Mouse (Mus musculus): ENCODE data around the gene Magohb. TPM values are rescaled to one million over a fixed set of nuclear protein-coding genes. Genes with fewer than 3 reads are reported as not detected.

Gene Magohb
- polyA plus RNA-seq, 1 experiment: 0.44 TPM

DNA sequence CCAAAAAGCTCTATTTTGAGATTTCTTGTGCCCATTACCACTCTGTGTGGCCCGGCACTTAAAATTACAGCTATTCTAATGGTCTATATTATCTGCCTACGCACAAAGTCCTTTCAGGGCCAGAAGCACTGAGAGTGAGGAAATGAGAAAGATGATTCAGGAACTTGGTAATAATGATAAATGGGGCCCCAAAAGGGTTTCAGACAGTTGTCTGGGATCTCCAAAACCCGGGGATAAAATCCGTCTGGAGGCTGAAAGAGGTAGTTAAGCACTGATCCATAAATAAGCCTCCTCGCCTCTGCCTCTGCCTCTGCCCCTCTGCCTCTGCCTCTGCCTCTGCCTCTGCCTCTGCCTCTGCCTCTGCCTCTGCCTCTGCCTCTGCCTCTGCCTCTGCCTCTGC is 28.9 kb downstream of the Magohb start:
- no peak overlapping the region for H3K27ac ChIP-seq (ENCODE audit: insufficient read depth, low read length)
- no peaks in the 10 kb centered on the region for H3K36me3 ChIP-seq (ENCODE audit: control insufficient read depth, insufficient read depth, low read length)
- WGBS: 69% methylated on average over 5 of the region's 5 CpGs
- no peaks in the 10 kb centered on the region for H3K27me3 ChIP-seq (ENCODE audit: control insufficient read depth, insufficient read depth, low read length)
- DNase-seq (ENCODE audit: low read depth in 1 of 2, low spot score in 2 of 2): no peak
- TF ChIP-seq CTCF (IDR thresholded peaks at IDR 0.05; ENCODE audit: extremely low read depth, insufficient read depth, insufficient read length, insufficient replicate concordance) (no peak), POLR2A (IDR thresholded peaks at IDR 0.05; ENCODE audit: low read depth, low read length) (no peak)
- H3K4me3 ChIP-seq (ENCODE audit: extremely low read depth, insufficient read depth, insufficient read length): no peak overlapping the region
- H3K4me1 ChIP-seq (ENCODE audit: control insufficient read depth, insufficient read depth, insufficient read length): no peaks in the 10 kb centered on the region

- no peaks in the 10 kb centered on the region for H3K36me3 ChIP-seq (ENCODE audit: control insufficient read depth, insufficient read depth, low read length)
- no peak overlapping the region for H3K27ac ChIP-seq (ENCODE audit: insufficient read depth, low read length)
- 59% methylated on average over 3 of the region's 3 CpGs for WGBS
- H3K4me1 ChIP-seq (ENCODE audit: control insufficient read depth, insufficient read depth, insufficient read length): no peaks in the 10 kb centered on the region
- H3K4me3 ChIP-seq (ENCODE audit: extremely low read depth, insufficient read depth, insufficient read length): no peak overlapping the region
- no peak for DNase-seq (ENCODE audit: low read depth in 1 of 2, low spot score in 2 of 2)
- no peak for TF ChIP-seq CTCF (IDR thresholded peaks at IDR 0.05; ENCODE audit: extremely low read depth, insufficient read depth, insufficient read length, insufficient replicate concordance)
- TF ChIP-seq POLR2A (IDR thresholded peaks at IDR 0.05; ENCODE audit: low read depth, low read length): no peak
- no peaks in the 10 kb centered on the region for H3K27me3 ChIP-seq (ENCODE audit: control insufficient read depth, insufficient read depth, low read length)
These were observed 30.3 kb downstream of the Magohb start for GRCm38 (mm10) chr6:131262778-131263177.

DNA sequence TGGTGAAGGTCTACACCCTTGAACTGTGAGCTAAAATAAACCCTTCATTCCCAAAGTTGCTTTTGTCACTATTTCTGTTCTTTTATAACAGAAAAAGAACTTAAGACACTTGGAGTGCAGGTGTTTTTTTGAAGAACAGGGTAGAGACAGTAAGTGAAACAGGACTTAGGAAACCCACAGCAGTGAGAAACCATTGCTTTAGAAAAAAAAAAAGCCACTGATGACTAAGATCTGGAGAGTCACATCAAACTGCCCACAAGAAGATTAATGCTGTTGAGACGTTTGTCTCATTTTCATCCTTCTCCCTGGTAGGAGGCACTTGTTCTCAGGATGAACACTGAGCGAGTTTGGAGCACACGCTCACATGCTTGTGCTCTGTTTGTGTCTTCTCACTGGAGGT is 31.0 kb downstream of the Magohb start:
- DNase-seq (ENCODE audit: low read depth in 1 of 2, low spot score in 2 of 2): no peak
- Histone ChIP-seq H3K27ac (ENCODE audit: insufficient read depth, low read length) (no peak overlapping the region), H3K36me3 (ENCODE audit: control insufficient read depth, insufficient read depth, low read length) (no peaks in the 10 kb centered on the region), H3K4me1 (ENCODE audit: control insufficient read depth, insufficient read depth, insufficient read length) (no peaks in the 10 kb centered on the region), H3K27me3 (ENCODE audit: control insufficient read depth, insufficient read depth, low read length) (no peaks in the 10 kb centered on the region), H3K4me3 (ENCODE audit: extremely low read depth, insufficient read depth, insufficient read length) (no peak overlapping the region)
- WGBS: 66% methylated on average over 3 of the region's 3 CpGs
- TF ChIP-seq CTCF (IDR thresholded peaks at IDR 0.05; ENCODE audit: extremely low read depth, insufficient read depth, insufficient read length, insufficient replicate concordance) (no peak), POLR2A (IDR thresholded peaks at IDR 0.05; ENCODE audit: low read depth, low read length) (no peak)

DNA sequence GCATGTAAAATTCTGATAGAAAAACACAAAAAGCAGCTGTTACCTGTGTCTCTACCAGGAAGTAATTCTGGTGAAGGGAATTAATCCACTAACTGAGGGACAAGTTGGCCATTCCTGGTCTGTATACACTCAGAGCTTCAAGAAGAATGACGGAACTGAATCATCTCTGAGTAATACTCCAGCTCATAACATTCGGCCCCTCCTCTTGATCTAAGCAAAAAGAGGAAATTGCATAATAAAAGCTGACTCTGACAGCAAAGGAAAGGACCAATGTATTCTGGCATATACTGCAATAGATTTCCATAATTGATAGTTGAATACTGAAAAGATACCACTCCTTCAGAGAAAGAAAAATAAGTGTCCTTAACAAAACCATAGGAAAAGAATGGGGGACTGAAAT is 45.8 kb downstream of the Magohb start, which contains the start of gene Klra2:
TSS of gene Klra2 (minus strand) at position 157 of the 400 bp plus-strand sequence.
- no peak within 1 kb of the TSS for H3K4me3 ChIP-seq (ENCODE audit: extremely low read depth, insufficient read depth, insufficient read length)
- 30% methylated on average over 2 of the region's 2 CpGs for WGBS
- H3K4me1 ChIP-seq (ENCODE audit: control insufficient read depth, insufficient read depth, insufficient read length): no peaks in the 10 kb centered on the region
- DNase-seq (ENCODE audit: low read depth in 1 of 2, low spot score in 2 of 2): no peak
- H3K27me3 ChIP-seq (ENCODE audit: control insufficient read depth, insufficient read depth, low read length): no peaks in the 10 kb centered on the region
- TF ChIP-seq CTCF (IDR thresholded peaks at IDR 0.05; ENCODE audit: extremely low read depth, insufficient read depth, insufficient read length, insufficient replicate concordance) (no peak), POLR2A (IDR thresholded peaks at IDR 0.05; ENCODE audit: low read depth, low read length) (no peak)
- no peak within 1 kb of the TSS for H3K27ac ChIP-seq (ENCODE audit: insufficient read depth, low read length)
- no peaks in the 10 kb centered on the region for H3K36me3 ChIP-seq (ENCODE audit: control insufficient read depth, insufficient read depth, low read length)

GRCm38 (mm10) chr6:131245081-131245480 is 48.0 kb downstream of the Magohb start:
- no peak overlapping the region for H3K4me3 ChIP-seq (ENCODE audit: extremely low read depth, insufficient read depth, insufficient read length)
- TF ChIP-seq POLR2A (IDR thresholded peaks at IDR 0.05; ENCODE audit: low read depth, low read length) (no peak), CTCF (IDR thresholded peaks at IDR 0.05; ENCODE audit: extremely low read depth, insufficient read depth, insufficient read length, insufficient replicate concordance) (no peak)
- H3K27ac ChIP-seq (ENCODE audit: insufficient read depth, low read length): no peak overlapping the region
- WGBS: 71% methylated on average over 2 of the region's 2 CpGs
- H3K36me3 ChIP-seq (ENCODE audit: control insufficient read depth, insufficient read depth, low read length): no peaks in the 10 kb centered on the region
- H3K4me1 ChIP-seq (ENCODE audit: control insufficient read depth, insufficient read depth, insufficient read length): no peaks in the 10 kb centered on the region
- DNase-seq (ENCODE audit: low read depth in 1 of 2, low spot score in 2 of 2): no peak
- no peaks in the 10 kb centered on the region for H3K27me3 ChIP-seq (ENCODE audit: control insufficient read depth, insufficient read depth, low read length)

Other genes with a start within 250 kb of the Magohb start
- 0.23 and 0.29 TPM in 2 replicates for gene Klra2, start 45.9 kb downstream of the Magohb start, polyA plus RNA-seq (2012; rRNA removed)
- 0.40 and 1.3 TPM in 2 replicates for gene Styk1, start 60.4 kb upstream of the Magohb start, polyA plus RNA-seq (2012; rRNA removed)
- gene Ybx3, start 95.2 kb upstream of the Magohb start, polyA plus RNA-seq (2012; rRNA removed): 66.5 and 90.9 TPM in 2 replicates
- not detected in 2 replicates for gene 5430401F13Rik, start 193.2 kb upstream of the Magohb start, polyA plus RNA-seq (2012; rRNA removed)
- not detected in 2 replicates for gene Gm6619, start 193.2 kb upstream of the Magohb start, polyA plus RNA-seq (2012; rRNA removed)

All from spleen, adult 2 months (tissue).